Mouse (Mus musculus): Measurements from ENCODE around the gene Prr3. TPM values are rescaled to one million over a fixed set of nuclear protein-coding genes. Genes with fewer than 3 reads are reported as not detected.
A peak's percentile ranks its signal among the peaks of the same experiment; 100 is the strongest.

Gene Prr3
- polyA plus RNA-seq, 2 experiments = 4.5 to 6.3 TPM

- ATAC-seq (ENCODE audit: insufficient read depth) (no peak), DNase-seq (ENCODE audit: low read depth in 3 of 3, low spot score in 3 of 3) (no peak)
- no peak overlapping the region for H3K4me3 ChIP-seq (ENCODE audit: insufficient read depth in 1 of 2, low read depth in 2 of 2, low read length in 2 of 2)
- WGBS (ENCODE audit: insufficient replicate concordance) = 74% methylated on average over 5 of the region's 5 CpGs
- no peak overlapping the region for H3K27ac ChIP-seq
- H3K36me3 ChIP-seq (replicated peaks; ENCODE audit: control insufficient read depth, insufficient read depth, low read depth) = no peaks in the 10 kb centered on the region
- no peak overlapping the region for H3K4me2 ChIP-seq (ENCODE audit: low read depth)
- peaks cover 19 to 35% of the 10 kb centered on the region in 2 experiments for H3K4me1 ChIP-seq (replicated peaks; ENCODE audit: control insufficient read depth in 2 of 2, insufficient read depth in 2 of 2, low read length in 1 of 2)
- TF ChIP-seq EP300 (IDR thresholded peaks at IDR 0.05; ENCODE audit: low read depth) (no peak), CTCF (IDR thresholded peaks at IDR 0.05; ENCODE audit: low read depth) (no peak)
- H3K9ac ChIP-seq (replicated peaks) = no peak overlapping the region
- H3K27me3 ChIP-seq (ENCODE audit: control insufficient read depth, insufficient read depth, low read length) = no peaks in the 10 kb centered on the region
- no peaks in the 10 kb centered on the region for H3K9me3 ChIP-seq (ENCODE audit: control insufficient read depth, low read length)
Measured at GRCm38 (mm10) chr17:36025197-36025596, 45.2 kb upstream of the Prr3 start.

- no peak for DNase-seq (ENCODE audit: low read depth in 3 of 3, low spot score in 3 of 3)
- no peak overlapping the region; the same call in 1 of the 2 replicates for H3K9ac ChIP-seq (replicated peaks)
- no peaks in the 10 kb centered on the region for H3K27me3 ChIP-seq (ENCODE audit: control insufficient read depth, insufficient read depth, low read length)
- H3K4me3 ChIP-seq (ENCODE audit: insufficient read depth in 1 of 2, low read depth in 2 of 2, low read length in 2 of 2) = no peak overlapping the region
- TF ChIP-seq EP300 (IDR thresholded peaks at IDR 0.05; ENCODE audit: low read depth) (no peak), CTCF (IDR thresholded peaks at IDR 0.05; ENCODE audit: low read depth) (no peak)
- H3K4me1 ChIP-seq (replicated peaks; ENCODE audit: control insufficient read depth in 2 of 2, insufficient read depth in 2 of 2, low read length in 1 of 2) = peaks cover 25 to 37% of the 10 kb centered on the region in 2 experiments
- ATAC-seq (ENCODE audit: insufficient read depth) = no peak
- WGBS (ENCODE audit: insufficient replicate concordance) = 42% methylated on average over 9 of the region's 9 CpGs
- no peak overlapping the region for H3K27ac ChIP-seq
- H3K4me2 ChIP-seq (ENCODE audit: low read depth) = peak overlapping the region; percentile 41
- H3K9me3 ChIP-seq (ENCODE audit: control insufficient read depth, low read length) = no peaks in the 10 kb centered on the region
- no peaks in the 10 kb centered on the region for H3K36me3 ChIP-seq (replicated peaks; ENCODE audit: control insufficient read depth, insufficient read depth, low read depth)
Measured at GRCm38 (mm10) chr17:36023710-36024654, 43.9 kb upstream of the Prr3 start.

GRCm38 (mm10) chr17:36022922-36023321, 42.9 kb upstream of the Prr3 start:
- peaks cover 29 to 40% of the 10 kb centered on the region in 2 experiments for H3K4me1 ChIP-seq (replicated peaks; ENCODE audit: control insufficient read depth in 2 of 2, insufficient read depth in 2 of 2, low read length in 1 of 2)
- no peak overlapping the region for H3K9ac ChIP-seq (replicated peaks)
- H3K9me3 ChIP-seq (ENCODE audit: control insufficient read depth, low read length) = no peaks in the 10 kb centered on the region
- H3K36me3 ChIP-seq (replicated peaks; ENCODE audit: control insufficient read depth, insufficient read depth, low read depth) = no peaks in the 10 kb centered on the region
- no peak overlapping the region for H3K4me2 ChIP-seq (ENCODE audit: low read depth)
- no peak overlapping the region for H3K27ac ChIP-seq
- 85% methylated on average over 6 of the region's 6 CpGs for WGBS (ENCODE audit: insufficient replicate concordance)
- no peak for TF ChIP-seq EP300 (IDR thresholded peaks at IDR 0.05; ENCODE audit: low read depth)
- TF ChIP-seq CTCF (IDR thresholded peaks at IDR 0.05; ENCODE audit: low read depth) = no peak
- no peaks in the 10 kb centered on the region for H3K27me3 ChIP-seq (ENCODE audit: control insufficient read depth, insufficient read depth, low read length)
- no peak overlapping the region for H3K4me3 ChIP-seq (ENCODE audit: insufficient read depth in 1 of 2, low read depth in 2 of 2, low read length in 2 of 2)
- ATAC-seq (ENCODE audit: insufficient read depth) = no peak
- no peak for DNase-seq (ENCODE audit: low read depth in 3 of 3, low spot score in 3 of 3)

- Histone ChIP-seq H3K27me3 (ENCODE audit: control insufficient read depth, insufficient read depth, low read length) (no peaks in the 10 kb centered on the region), H3K27ac (no peak overlapping the region), H3K4me3 (ENCODE audit: insufficient read depth in 1 of 2, low read depth in 2 of 2, low read length in 2 of 2) (no peak overlapping the region), H3K9me3 (ENCODE audit: control insufficient read depth, low read length) (no peaks in the 10 kb centered on the region), H3K4me1 (replicated peaks; ENCODE audit: control insufficient read depth in 2 of 2, insufficient read depth in 2 of 2, low read length in 1 of 2) (peaks cover 29 to 42% of the 10 kb centered on the region in 2 experiments), H3K9ac (replicated peaks) (no peak overlapping the region), H3K4me2 (ENCODE audit: low read depth) (no peak overlapping the region), H3K36me3 (replicated peaks; ENCODE audit: control insufficient read depth, insufficient read depth, low read depth) (no peaks in the 10 kb centered on the region; the same call in 1 of the 2 replicates)
- TF ChIP-seq CTCF (IDR thresholded peaks at IDR 0.05; ENCODE audit: low read depth) (no peak), EP300 (IDR thresholded peaks at IDR 0.05; ENCODE audit: low read depth) (no peak)
- WGBS (ENCODE audit: insufficient replicate concordance) = 87% methylated on average over 9 of the region's 9 CpGs
- no peak for ATAC-seq (ENCODE audit: insufficient read depth)
- no peak for DNase-seq (ENCODE audit: low read depth in 3 of 3, low spot score in 3 of 3)
Measured at GRCm38 (mm10) chr17:36022098-36022497, 42.1 kb upstream of the Prr3 start.

- no peaks in the 10 kb centered on the region for H3K9me3 ChIP-seq (ENCODE audit: control insufficient read depth, low read length)
- H3K9ac ChIP-seq (replicated peaks) = peak overlapping the region; percentile 79; the same call in 1 of the 2 replicates
- no peak for TF ChIP-seq CTCF (IDR thresholded peaks at IDR 0.05; ENCODE audit: low read depth)
- no peak for TF ChIP-seq EP300 (IDR thresholded peaks at IDR 0.05; ENCODE audit: low read depth)
- peak overlapping the region; percentile 70 for H3K27ac ChIP-seq
- peak overlapping the region; percentile 59 for H3K4me2 ChIP-seq (ENCODE audit: low read depth)
- H3K4me3 ChIP-seq (ENCODE audit: insufficient read depth in 1 of 2, low read depth in 2 of 2, low read length in 2 of 2) = peak overlapping the region; percentile 7 to 58; a peak in 2 of 4 replicates
- peaks cover 29 to 42% of the 10 kb centered on the region in 2 experiments for H3K4me1 ChIP-seq (replicated peaks; ENCODE audit: control insufficient read depth in 2 of 2, insufficient read depth in 2 of 2, low read length in 1 of 2)
- DNase-seq (ENCODE audit: low read depth in 3 of 3, low spot score in 3 of 3) (no peak), ATAC-seq (ENCODE audit: insufficient read depth) (no peak)
- 90% methylated on average over 1 of the region's 1 CpGs for WGBS (ENCODE audit: insufficient replicate concordance)
- peaks cover 7% of the 10 kb centered on the region; the same call in 1 of the 2 replicates for H3K36me3 ChIP-seq (replicated peaks; ENCODE audit: control insufficient read depth, insufficient read depth, low read depth)
- H3K27me3 ChIP-seq (ENCODE audit: control insufficient read depth, insufficient read depth, low read length) = no peaks in the 10 kb centered on the region
Measured at GRCm38 (mm10) chr17:36021309-36021708, 41.3 kb upstream of the Prr3 start.

All from liver, embryonic 14.5 days (tissue).